Mouse (Mus musculus): ENCODE measurements around the gene Tarbp2. TPM values are rescaled to one million over a fixed set of nuclear protein-coding genes. Genes with fewer than 3 reads are reported as not detected.

The Tarbp2 gene
- polyA plus RNA-seq, 1 experiment from 2014 or later, result 105 TPM

DNA sequence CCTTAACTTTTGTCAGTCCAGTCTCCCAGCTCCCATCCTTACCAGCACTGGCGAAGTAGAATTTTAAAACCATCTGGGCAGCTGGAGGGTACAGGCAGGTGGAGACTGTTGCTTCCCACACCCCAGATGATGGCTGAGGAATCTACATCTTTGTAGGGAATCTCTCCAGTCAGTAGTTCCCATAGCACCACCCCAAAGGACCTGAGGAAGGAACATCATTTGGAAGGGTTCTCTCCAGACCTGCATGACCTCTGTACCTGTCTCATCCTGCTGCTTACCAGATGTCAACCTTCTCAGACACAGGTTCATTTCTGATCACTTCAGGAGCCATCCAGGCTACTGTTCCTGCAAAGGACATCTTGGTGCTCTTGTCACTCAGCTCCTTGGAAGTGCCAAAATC is 14.5 kb upstream of the Tarbp2 start, which contains the start of gene Gm10337:
Gene Gm10337 (plus strand): TSS at position 276 of the 400 bp plus-strand sequence.
- H3K9me3 ChIP-seq (ENCODE audit: control insufficient read depth, low read length), result no peaks in the 10 kb centered on the region
- peaks cover 31% of the 10 kb centered on the region for H3K36me3 ChIP-seq (ENCODE audit: control insufficient read depth, insufficient read depth, low read length)
- no peak for ATAC-seq (ENCODE audit: insufficient read depth, low FRiP score, low TSS enrichment)
- H3K27ac ChIP-seq (ENCODE audit: low read depth, low read length), result no peak within 1 kb of the TSS
- no peaks in the 10 kb centered on the region for H3K27me3 ChIP-seq (ENCODE audit: control insufficient read depth, insufficient read depth, low read length)
- no peak within 1 kb of the TSS for H3K9ac ChIP-seq (ENCODE audit: low read length)
- 85% methylated on average over 1 of the region's 1 CpGs for WGBS
- no peak for DNase-seq (ENCODE audit: low spot score)
- H3K4me2 ChIP-seq (ENCODE audit: low read depth), result no peak within 1 kb of the TSS
- H3K4me3 ChIP-seq (ENCODE audit: low read depth, low read length), result no peak within 1 kb of the TSS
- no peaks in the 10 kb centered on the region for H3K4me1 ChIP-seq (ENCODE audit: control insufficient read depth, insufficient read depth, low read length)

DNA sequence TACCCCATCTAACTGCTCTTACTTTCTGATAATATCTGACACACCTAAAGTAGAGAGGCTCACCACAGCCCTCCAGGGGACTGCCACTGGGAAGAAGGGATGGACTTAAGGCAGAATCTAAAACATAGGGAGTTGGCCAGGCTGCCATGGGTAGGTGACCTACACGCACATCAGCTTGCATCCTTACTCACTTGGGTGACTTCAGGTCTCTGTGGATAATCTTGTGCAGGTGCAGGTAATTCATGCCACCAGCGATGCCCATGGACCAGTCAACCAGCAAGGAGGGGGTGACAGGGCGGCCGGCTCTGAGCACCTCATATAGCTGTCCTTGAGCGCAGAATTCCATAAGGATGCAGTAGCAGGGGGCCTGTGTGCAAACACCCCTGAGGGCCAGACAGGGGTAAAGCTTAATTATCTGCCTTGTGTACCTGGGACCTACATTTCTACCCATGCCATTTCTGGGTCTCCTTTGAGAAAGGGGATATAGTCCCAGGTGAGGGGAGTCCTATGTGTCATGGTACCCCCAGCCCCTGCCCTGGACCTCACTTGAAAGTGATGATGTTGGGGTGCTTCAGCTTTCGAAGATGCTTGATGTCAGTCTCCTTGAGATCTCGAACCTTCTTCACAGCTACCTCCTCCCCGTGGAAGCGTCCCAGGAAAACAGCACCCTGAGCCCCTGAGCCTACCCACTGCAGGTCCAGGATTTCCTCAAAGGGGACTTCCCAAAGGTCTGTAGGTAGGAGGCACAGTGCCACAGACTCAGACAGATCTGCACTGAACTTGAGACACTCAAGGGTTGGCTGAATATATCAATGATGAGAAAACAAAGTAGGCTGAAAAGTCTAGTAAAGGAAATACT is 13.8 kb upstream of the Tarbp2 start:
- Histone ChIP-seq H3K9me3 (ENCODE audit: control insufficient read depth, low read length) (no peaks in the 10 kb centered on the region), H3K27me3 (ENCODE audit: control insufficient read depth, insufficient read depth, low read length) (no peaks in the 10 kb centered on the region), H3K27ac (ENCODE audit: low read depth, low read length) (no peak overlapping the region), H3K9ac (ENCODE audit: low read length) (no peak overlapping the region), H3K4me1 (ENCODE audit: control insufficient read depth, insufficient read depth, low read length) (no peaks in the 10 kb centered on the region), H3K4me2 (ENCODE audit: low read depth) (no peak overlapping the region), H3K36me3 (ENCODE audit: control insufficient read depth, insufficient read depth, low read length) (peaks cover 31% of the 10 kb centered on the region), H3K4me3 (ENCODE audit: low read depth, low read length) (no peak overlapping the region)
- 90% methylated on average over 9 of the region's 9 CpGs for WGBS
- no peak for DNase-seq (ENCODE audit: low spot score)
- no peak for ATAC-seq (ENCODE audit: insufficient read depth, low FRiP score, low TSS enrichment)

DNA sequence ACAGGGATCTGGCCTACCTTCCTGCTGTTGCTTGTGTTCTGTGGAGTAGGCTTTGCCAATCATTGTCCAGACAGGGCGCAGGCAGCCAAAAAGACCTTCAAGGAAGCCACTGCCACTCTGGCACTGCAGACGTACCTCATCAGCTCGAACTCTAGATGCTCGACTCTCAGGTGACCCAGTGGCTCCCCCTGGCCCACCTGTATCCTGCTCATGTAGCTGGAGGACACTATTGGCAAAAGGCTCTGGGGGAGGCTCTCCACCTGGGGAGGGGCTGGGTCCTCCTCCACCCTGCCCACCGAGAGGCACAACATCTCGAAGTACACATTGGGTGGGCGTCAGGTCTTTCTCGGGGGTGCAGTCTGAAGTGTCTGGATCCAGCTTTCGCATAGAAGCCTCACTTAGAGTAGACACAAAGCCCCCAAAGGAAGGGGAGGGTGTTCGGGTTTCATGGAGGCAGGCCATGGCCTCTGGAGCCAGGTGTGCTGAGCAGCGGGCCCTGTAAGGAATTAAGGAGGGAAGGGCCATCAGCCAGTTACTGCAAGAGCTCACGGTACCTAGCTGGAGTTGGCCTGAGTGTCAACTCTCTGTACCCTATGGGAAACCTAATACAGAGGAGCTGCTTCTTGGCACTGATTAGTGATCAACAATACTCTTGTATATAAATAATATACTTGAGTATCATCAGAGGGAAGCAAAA is 12.8 kb upstream of the Tarbp2 start:
- H3K27ac ChIP-seq (ENCODE audit: low read depth, low read length), result no peak overlapping the region
- WGBS, result 79% methylated on average over 12 of the region's 12 CpGs
- no peak for DNase-seq (ENCODE audit: low spot score)
- peaks cover 26% of the 10 kb centered on the region for H3K36me3 ChIP-seq (ENCODE audit: control insufficient read depth, insufficient read depth, low read length)
- no peak for ATAC-seq (ENCODE audit: insufficient read depth, low FRiP score, low TSS enrichment)
- H3K27me3 ChIP-seq (ENCODE audit: control insufficient read depth, insufficient read depth, low read length), result no peaks in the 10 kb centered on the region
- no peak overlapping the region for H3K9ac ChIP-seq (ENCODE audit: low read length)
- H3K4me1 ChIP-seq (ENCODE audit: control insufficient read depth, insufficient read depth, low read length), result peaks cover 5% of the 10 kb centered on the region; the same call in 1 of the 2 replicates
- no peak overlapping the region for H3K4me3 ChIP-seq (ENCODE audit: low read depth, low read length)
- no peaks in the 10 kb centered on the region for H3K9me3 ChIP-seq (ENCODE audit: control insufficient read depth, low read length)
- no peak overlapping the region for H3K4me2 ChIP-seq (ENCODE audit: low read depth)

DNA sequence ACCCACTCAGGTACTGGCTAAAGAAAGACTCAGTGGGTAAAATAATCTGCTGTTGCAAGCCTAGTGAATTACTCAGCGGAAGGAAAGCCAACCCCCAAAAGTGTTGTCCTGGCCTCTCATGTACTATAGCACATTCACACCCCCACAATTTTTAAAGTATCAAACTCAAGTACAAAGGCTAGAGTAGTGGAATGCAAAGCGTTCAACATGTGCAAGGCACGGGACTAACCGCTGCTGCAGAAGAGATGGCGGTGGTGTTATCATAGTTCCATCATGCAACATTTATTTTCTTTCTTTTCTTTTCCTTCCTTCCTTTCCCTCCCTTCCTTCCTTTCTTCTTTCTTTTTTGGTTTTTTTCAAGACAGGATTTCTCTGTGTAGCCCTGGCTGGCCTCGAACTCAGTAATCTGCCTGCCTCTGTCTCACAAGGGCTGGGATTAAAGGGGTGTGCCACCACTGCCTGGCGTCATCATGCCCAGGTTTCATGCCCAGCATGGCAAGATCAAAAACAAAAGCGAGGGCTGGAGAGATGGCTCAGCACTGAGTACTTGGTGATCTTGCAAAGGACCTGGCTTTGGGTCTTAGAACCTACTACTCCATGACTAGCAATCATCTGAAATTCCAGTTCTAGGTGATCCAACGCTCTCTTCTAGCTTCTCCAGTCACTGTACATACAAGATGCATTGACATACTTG is 12.1 kb upstream of the Tarbp2 start:
- Histone ChIP-seq H3K4me2 (ENCODE audit: low read depth) (no peak overlapping the region), H3K27ac (ENCODE audit: low read depth, low read length) (no peak overlapping the region), H3K36me3 (ENCODE audit: control insufficient read depth, insufficient read depth, low read length) (peaks cover 19% of the 10 kb centered on the region), H3K27me3 (ENCODE audit: control insufficient read depth, insufficient read depth, low read length) (no peaks in the 10 kb centered on the region), H3K9me3 (ENCODE audit: control insufficient read depth, low read length) (no peaks in the 10 kb centered on the region), H3K9ac (ENCODE audit: low read length) (no peak overlapping the region), H3K4me1 (ENCODE audit: control insufficient read depth, insufficient read depth, low read length) (peaks cover 7% of the 10 kb centered on the region), H3K4me3 (ENCODE audit: low read depth, low read length) (no peak overlapping the region)
- WGBS, result 89% methylated on average over 9 of the region's 9 CpGs
- DNase-seq (ENCODE audit: low spot score) (no peak), ATAC-seq (ENCODE audit: insufficient read depth, low FRiP score, low TSS enrichment) (no peak)

DNA sequence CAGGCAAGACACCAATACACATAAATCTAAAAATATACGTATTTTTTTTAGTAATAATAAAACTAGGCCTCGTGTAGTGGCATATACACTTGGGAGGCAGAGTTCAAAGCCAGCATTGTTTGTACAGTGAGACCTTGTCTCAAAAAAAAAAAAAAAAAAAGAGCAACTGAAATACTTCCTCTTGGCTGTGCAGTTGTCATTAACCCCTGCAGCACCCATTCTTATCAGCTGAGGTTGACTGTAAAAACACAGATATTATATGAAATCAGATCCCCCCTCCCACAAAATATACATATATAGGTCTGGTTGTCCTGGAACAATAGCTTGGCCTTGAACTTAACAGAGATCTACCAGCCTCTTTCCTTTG is 11.5 kb upstream of the Tarbp2 start:
- WGBS, result 66% methylated on average over 2 of the region's 2 CpGs
- DNase-seq (ENCODE audit: low spot score) (no peak), ATAC-seq (ENCODE audit: insufficient read depth, low FRiP score, low TSS enrichment) (no peak)
- Histone ChIP-seq H3K4me3 (ENCODE audit: low read depth, low read length) (no peak overlapping the region), H3K9me3 (ENCODE audit: control insufficient read depth, low read length) (no peaks in the 10 kb centered on the region), H3K36me3 (ENCODE audit: control insufficient read depth, insufficient read depth, low read length) (peaks cover 15% of the 10 kb centered on the region), H3K27ac (ENCODE audit: low read depth, low read length) (no peak overlapping the region), H3K4me2 (ENCODE audit: low read depth) (no peak overlapping the region), H3K4me1 (ENCODE audit: control insufficient read depth, insufficient read depth, low read length) (peaks cover 12% of the 10 kb centered on the region), H3K9ac (ENCODE audit: low read length) (no peak overlapping the region), H3K27me3 (ENCODE audit: control insufficient read depth, insufficient read depth, low read length) (no peaks in the 10 kb centered on the region)

DNA sequence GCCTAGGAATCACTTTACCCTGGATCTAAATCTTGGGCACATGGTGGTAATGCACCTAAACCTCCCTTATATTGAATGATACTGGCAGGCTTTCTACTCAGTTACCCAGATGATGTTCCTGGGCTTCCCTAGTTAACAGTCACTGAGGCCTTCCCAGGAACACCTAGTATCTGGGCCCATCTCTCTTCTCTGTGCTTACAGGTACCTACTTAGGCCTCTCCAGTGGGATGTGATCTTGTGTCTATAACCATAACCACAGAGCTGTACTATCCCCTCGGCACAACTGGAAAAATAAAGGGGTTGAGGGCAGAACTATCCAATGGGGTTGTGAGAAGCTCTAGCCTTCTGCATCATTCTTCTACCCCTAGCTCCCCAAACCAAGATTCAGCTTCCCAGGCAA is 11.1 kb upstream of the Tarbp2 start:
- WGBS, result 94% methylated on average over 1 of the region's 1 CpGs
- no peaks in the 10 kb centered on the region for H3K9me3 ChIP-seq (ENCODE audit: control insufficient read depth, low read length)

DNA sequence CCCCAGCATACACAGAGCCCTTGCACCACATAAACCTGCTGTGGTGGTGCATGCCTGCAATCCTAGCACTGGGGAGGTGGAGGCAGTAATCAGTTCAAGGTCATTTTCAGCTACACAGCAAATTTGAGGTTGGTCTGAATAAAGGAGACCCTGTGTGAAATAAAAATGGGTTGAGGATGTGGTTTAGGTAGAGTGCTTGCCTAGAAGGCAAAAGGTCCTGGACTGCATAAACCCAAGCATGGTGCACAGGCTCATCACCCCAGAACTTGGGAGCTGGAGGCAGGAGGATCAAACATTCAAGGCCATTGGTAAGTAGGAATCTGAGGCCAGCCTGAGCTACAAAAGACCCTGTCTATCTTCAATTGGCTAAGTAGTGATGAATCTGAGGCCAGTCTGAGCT is 10.4 kb upstream of the Tarbp2 start:
- DNase-seq (ENCODE audit: low spot score), result no peak
- no peak overlapping the region for H3K9ac ChIP-seq (ENCODE audit: low read length)
- H3K9me3 ChIP-seq (ENCODE audit: control insufficient read depth, low read length), result no peaks in the 10 kb centered on the region
- peaks cover 24% of the 10 kb centered on the region for H3K4me1 ChIP-seq (ENCODE audit: control insufficient read depth, insufficient read depth, low read length)
- no peak overlapping the region for H3K27ac ChIP-seq (ENCODE audit: low read depth, low read length)
- no peak overlapping the region for H3K4me2 ChIP-seq (ENCODE audit: low read depth)
- H3K27me3 ChIP-seq (ENCODE audit: control insufficient read depth, insufficient read depth, low read length), result no peaks in the 10 kb centered on the region
- no peak overlapping the region for H3K4me3 ChIP-seq (ENCODE audit: low read depth, low read length)
- ATAC-seq (ENCODE audit: insufficient read depth, low FRiP score, low TSS enrichment), result no peak
- peaks cover 13% of the 10 kb centered on the region for H3K36me3 ChIP-seq (ENCODE audit: control insufficient read depth, insufficient read depth, low read length)

More for the DNA sequence above, 11.1 kb upstream of the Tarbp2 start:
- H3K36me3 ChIP-seq (ENCODE audit: control insufficient read depth, insufficient read depth, low read length), result peaks cover 15% of the 10 kb centered on the region
- ATAC-seq (ENCODE audit: insufficient read depth, low FRiP score, low TSS enrichment) (no peak), DNase-seq (ENCODE audit: low spot score) (no peak)
- no peaks in the 10 kb centered on the region for H3K27me3 ChIP-seq (ENCODE audit: control insufficient read depth, insufficient read depth, low read length)
- no peak overlapping the region for H3K27ac ChIP-seq (ENCODE audit: low read depth, low read length)
- no peak overlapping the region for H3K9ac ChIP-seq (ENCODE audit: low read length)
- H3K4me3 ChIP-seq (ENCODE audit: low read depth, low read length), result no peak overlapping the region
- H3K4me1 ChIP-seq (ENCODE audit: control insufficient read depth, insufficient read depth, low read length), result peaks cover 17% of the 10 kb centered on the region
- H3K4me2 ChIP-seq (ENCODE audit: low read depth), result no peak overlapping the region

DNA sequence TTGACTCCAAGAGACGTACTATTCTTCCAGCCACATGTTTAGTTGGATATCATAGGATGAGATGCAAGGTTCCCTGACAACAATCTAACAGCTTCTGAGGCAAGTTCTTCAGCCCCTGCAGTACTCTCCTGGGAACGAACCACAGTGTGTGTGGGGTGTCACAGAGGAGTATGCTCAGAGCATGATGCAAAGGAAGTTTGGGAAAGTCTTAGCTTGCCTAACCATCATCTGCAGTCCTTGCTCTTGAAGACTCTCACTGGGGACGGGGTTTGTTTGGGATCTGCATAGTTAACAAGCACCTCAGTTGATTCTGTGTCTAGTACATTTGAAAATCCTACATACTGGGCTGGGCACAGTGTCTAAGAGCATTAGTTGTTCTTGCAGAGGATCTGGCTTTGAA is 9.7 kb upstream of the Tarbp2 start:
- Histone ChIP-seq H3K27ac (ENCODE audit: low read depth, low read length) (no peak overlapping the region), H3K9me3 (ENCODE audit: control insufficient read depth, low read length) (no peaks in the 10 kb centered on the region), H3K36me3 (ENCODE audit: control insufficient read depth, insufficient read depth, low read length) (peaks cover 12% of the 10 kb centered on the region), H3K4me1 (ENCODE audit: control insufficient read depth, insufficient read depth, low read length) (peaks cover 28% of the 10 kb centered on the region), H3K27me3 (ENCODE audit: control insufficient read depth, insufficient read depth, low read length) (no peaks in the 10 kb centered on the region), H3K4me2 (ENCODE audit: low read depth) (no peak overlapping the region), H3K9ac (ENCODE audit: low read length) (no peak overlapping the region), H3K4me3 (ENCODE audit: low read depth, low read length) (no peak overlapping the region)
- DNase-seq (ENCODE audit: low spot score) (no peak), ATAC-seq (ENCODE audit: insufficient read depth, low FRiP score, low TSS enrichment) (no peak)
- 88% methylated on average over 3 of the region's 3 CpGs for WGBS

All from neural tube, embryonic 11.5 days (tissue).